Mouse (Mus musculus) monocyte, adult 2 months (primary cell): Measurements from ENCODE around the gene Fbxo22.
"Not testable (repeated sequence)": the region's sequence is repeated elsewhere in the genome, so short reads cannot be mapped to it uniquely, and the experiment has no call there.

ENCODE experiments used
- DNase-seq, 2 experiments: peaks; one replicate each; pipeline ENCODE4 v3.0.0; 2022; ENCODE audit warnings: low spot score in 2 of 2, low read depth in 1 of 2

Fbxo22 gene

GRCm38 (mm10) chr9:55208790-55209481, at the start of gene Fbxo22:
Gene Fbxo22 (plus strand): TSS chr9:55208925.
- peak; percentile 26 to 60 for DNase-seq

- no peak for DNase-seq
These were observed 37.9 kb upstream of the Fbxo22 start for GRCm38 (mm10) chr9:55170655-55171412.

GRCm38 (mm10) chr9:55172195-55172685, 36.5 kb upstream of the Fbxo22 start:
- no peak for DNase-seq

- DNase-seq: no peak
These were observed 34.5 kb upstream of the Fbxo22 start for GRCm38 (mm10) chr9:55174235-55174634.

- no peak for DNase-seq
These were observed 12.8 kb upstream of the Fbxo22 start for GRCm38 (mm10) chr9:55195876-55196275.

GRCm38 (mm10) chr9:55198260-55198659, 10.5 kb upstream of the Fbxo22 start:
- DNase-seq: no peak

- no peak for DNase-seq
These were observed 9.4 kb upstream of the Fbxo22 start for GRCm38 (mm10) chr9:55199348-55199747.

- no peak for DNase-seq
These were observed 301 bp upstream of the Fbxo22 start for GRCm38 (mm10) chr9:55208458-55208789.

GRCm38 (mm10) chr9:55211611-55212010, 2.9 kb downstream of the Fbxo22 start:
- DNase-seq: no peak

GRCm38 (mm10) chr9:55213396-55213795, 4.7 kb downstream of the Fbxo22 start:
- DNase-seq: no peak

GRCm38 (mm10) chr9:55215056-55215455, 6.3 kb downstream of the Fbxo22 start:
- no peak for DNase-seq

- no peak for DNase-seq
These were observed 6.9 kb downstream of the Fbxo22 start for GRCm38 (mm10) chr9:55215648-55216047.

GRCm38 (mm10) chr9:55216078-55216477, 7.4 kb downstream of the Fbxo22 start:
- DNase-seq: no peak

GRCm38 (mm10) chr9:55217381-55217780, 8.7 kb downstream of the Fbxo22 start:
- no peak for DNase-seq

GRCm38 (mm10) chr9:55225165-55225737, 16.5 kb downstream of the Fbxo22 start:
- no peak for DNase-seq

- DNase-seq: no peak
These were observed 17.5 kb downstream of the Fbxo22 start for GRCm38 (mm10) chr9:55226251-55226650.

GRCm38 (mm10) chr9:55228149-55228548, 19.4 kb downstream of the Fbxo22 start:
- DNase-seq: no peak

GRCm38 (mm10) chr9:55229010-55229409, 20.3 kb downstream of the Fbxo22 start:
- DNase-seq: no peak

- DNase-seq: no peak
These were observed 22.8 kb downstream of the Fbxo22 start for GRCm38 (mm10) chr9:55231544-55231943.

GRCm38 (mm10) chr9:55232110-55232509, 23.4 kb downstream of the Fbxo22 start:
- no peak for DNase-seq

- no peak for DNase-seq
These were observed 23.9 kb downstream of the Fbxo22 start for GRCm38 (mm10) chr9:55232586-55232985.

- DNase-seq: not testable (repeated sequence)
These were observed 24.4 kb downstream of the Fbxo22 start for GRCm38 (mm10) chr9:55233076-55233475.
